Mouse (Mus musculus) c-Kit-positive CD71-negative TER-119-negative erythroid progenitor cells, embryonic 14.5 days (primary cell): ENCODE measurements around the gene Cuedc1.

Experiments used
- DNase-seq: peaks from one replicate; pipeline ENCODE4 v3.0.0-alpha.2; 2013; ENCODE audit warnings: low read depth

Gene Cuedc1

GRCm38 (mm10) chr11:88148638-88149279 is 50.9 kb downstream of the Cuedc1 start:
- no peak for DNase-seq

GRCm38 (mm10) chr11:88151379-88152155 is 53.7 kb downstream of the Cuedc1 start:
- DNase-seq = no peak

- no peak for DNase-seq
Observed at GRCm38 (mm10) chr11:88153880-88154279, 56.0 kb downstream of the Cuedc1 start.

GRCm38 (mm10) chr11:88154500-88154899 is 56.6 kb downstream of the Cuedc1 start:
- no peak for DNase-seq

- DNase-seq = no peak
Observed at GRCm38 (mm10) chr11:88155451-88155850, 57.6 kb downstream of the Cuedc1 start.

- DNase-seq = no peak
Observed at GRCm38 (mm10) chr11:88155998-88156397, 58.1 kb downstream of the Cuedc1 start.

- DNase-seq = no peak
Observed at GRCm38 (mm10) chr11:88156403-88156802, 58.5 kb downstream of the Cuedc1 start.

- DNase-seq = no peak
Observed at GRCm38 (mm10) chr11:88158842-88159246, 61.0 kb downstream of the Cuedc1 start.

- no peak for DNase-seq
Observed at GRCm38 (mm10) chr11:88159389-88159788, 61.5 kb downstream of the Cuedc1 start.

GRCm38 (mm10) chr11:88160316-88160715 is 62.5 kb downstream of the Cuedc1 start:
- DNase-seq = no peak

GRCm38 (mm10) chr11:88161051-88161581 is 63.3 kb downstream of the Cuedc1 start:
- DNase-seq = no peak

GRCm38 (mm10) chr11:88161651-88162362 is 63.9 kb downstream of the Cuedc1 start:
- DNase-seq = peak; percentile 65

GRCm38 (mm10) chr11:88162740-88163139 is 64.9 kb downstream of the Cuedc1 start:
- DNase-seq = no peak

- DNase-seq = no peak
Observed at GRCm38 (mm10) chr11:88164213-88164723, 66.4 kb downstream of the Cuedc1 start.

GRCm38 (mm10) chr11:88164801-88165377 is 67.0 kb downstream of the Cuedc1 start:
- no peak for DNase-seq

GRCm38 (mm10) chr11:88165683-88166364 is 68.0 kb downstream of the Cuedc1 start:
- no peak for DNase-seq

GRCm38 (mm10) chr11:88166471-88166870 is 68.6 kb downstream of the Cuedc1 start:
- no peak for DNase-seq

- DNase-seq = no peak
Observed at GRCm38 (mm10) chr11:88168611-88169010, 70.8 kb downstream of the Cuedc1 start.

GRCm38 (mm10) chr11:88169531-88170040 is 71.7 kb downstream of the Cuedc1 start:
- DNase-seq = no peak

- DNase-seq = no peak
Observed at GRCm38 (mm10) chr11:88170606-88171005, 72.7 kb downstream of the Cuedc1 start.

GRCm38 (mm10) chr11:88171876-88172442 is 74.1 kb downstream of the Cuedc1 start:
- no peak for DNase-seq
